Mouse (Mus musculus) cerebellum, adult 2 months (tissue): ENCODE measurements at regions not wholly inside any gene's neighbourhood (a gene's known extent, or its start where the extent isn't known, plus 50 kb on each side); places are given as distances from the start of the nearest gene placed in this dataset.

Experiments
- CTCF ChIP-seq: fragments of 200-500 bp; IDR thresholded peaks from 2 replicates; pipeline ENCODE4 v1.5.1; 2011; ENCODE audit warnings: low read depth, mild to moderate bottlenecking, control low read depth, low read length, moderate library complexity, borderline replicate concordance; ENCODE audit not compliant: insufficient read depth
- POLR2A ChIP-seq: fragments of 200-500 bp; IDR thresholded peaks from 2 replicates; pipeline ENCODE4 v1.6.1; 2011; ENCODE audit warnings: low read length, control low read depth, borderline replicate concordance; ENCODE audit not compliant: insufficient read depth

DNA sequence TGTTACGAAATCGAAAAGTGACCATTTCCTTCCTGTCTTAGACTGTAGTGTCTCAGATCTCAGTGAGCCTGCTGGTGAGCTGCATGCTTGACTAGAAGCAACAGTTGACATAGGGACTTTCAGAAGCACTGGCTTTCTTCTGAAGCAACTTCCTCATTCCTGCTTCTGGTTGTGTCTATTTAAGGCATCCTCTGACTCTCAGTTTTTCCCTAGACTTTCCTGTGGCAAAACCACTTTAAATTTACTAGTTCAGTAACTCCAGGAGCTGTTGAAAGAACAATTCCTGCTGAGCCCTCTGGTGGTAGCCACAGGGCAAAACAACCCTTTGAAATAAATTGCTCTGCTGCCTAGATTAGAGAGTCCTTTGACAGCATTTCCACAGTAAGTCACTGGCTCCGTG lies 1811.9 kb upstream of the G6pd2 start:
- TF ChIP-seq CTCF: no peak
- TF ChIP-seq POLR2A: no peak
